Mouse (Mus musculus): ENCODE data around the gene Wfikkn2. TPM values are rescaled to one million over a fixed set of nuclear protein-coding genes. Genes with fewer than 3 reads are reported as not detected.

Gene Wfikkn2
- polyA plus RNA-seq, 1 experiment from 2014 or later: 1.1 TPM

GRCm38 (mm10) chr11:94253156-94253555 is 7.4 kb upstream of the Wfikkn2 start:
- no peak overlapping the region for H3K27ac ChIP-seq (ENCODE audit: low read depth, low read length)
- WGBS (ENCODE audit: insufficient replicate concordance): 78% methylated on average over 9 of the region's 9 CpGs
- no peak for ATAC-seq (replicated peaks; ENCODE audit: insufficient number of reproducible peaks, low FRiP score, low TSS enrichment)

GRCm38 (mm10) chr11:94246789-94247061 is 920 bp upstream of the Wfikkn2 start:
- Histone ChIP-seq H3K9ac (ENCODE audit: low read depth, low read length) (no peak overlapping the region), H3K27me3 (ENCODE audit: control insufficient read depth, insufficient read depth, low read length) (peaks cover 10% of the 10 kb centered on the region; the same call in 1 of the 2 replicates), H3K4me2 (no peak overlapping the region)

More at GRCm38 (mm10) chr11:94253156-94253555, 7.4 kb upstream of the Wfikkn2 start:
- H3K4me1 ChIP-seq (ENCODE audit: control insufficient read depth, insufficient read depth, low read length): no peaks in the 10 kb centered on the region
- H3K4me3 ChIP-seq (ENCODE audit: low read depth, low read length): no peak overlapping the region
- no peaks in the 10 kb centered on the region for H3K9me3 ChIP-seq (replicated peaks; ENCODE audit: control insufficient read depth, low read length)
- no peaks in the 10 kb centered on the region for H3K36me3 ChIP-seq (ENCODE audit: control insufficient read depth, insufficient read depth, low read length)
- no peak overlapping the region for H3K9ac ChIP-seq (ENCODE audit: low read depth, low read length)
- H3K27me3 ChIP-seq (ENCODE audit: control insufficient read depth, insufficient read depth, low read length): no peaks in the 10 kb centered on the region
- no peak overlapping the region for H3K4me2 ChIP-seq

GRCm38 (mm10) chr11:94244385-94244784 is 1.4 kb downstream of the Wfikkn2 start:
- Histone ChIP-seq H3K36me3 (ENCODE audit: control insufficient read depth, insufficient read depth, low read length) (no peaks in the 10 kb centered on the region), H3K27ac (ENCODE audit: low read depth, low read length) (no peak overlapping the region), H3K9me3 (replicated peaks; ENCODE audit: control insufficient read depth, low read length) (no peaks in the 10 kb centered on the region), H3K27me3 (ENCODE audit: control insufficient read depth, insufficient read depth, low read length) (peaks cover 14% of the 10 kb centered on the region; the same call in 1 of the 2 replicates), H3K9ac (ENCODE audit: low read depth, low read length) (no peak overlapping the region), H3K4me1 (ENCODE audit: control insufficient read depth, insufficient read depth, low read length) (peaks cover 16% of the 10 kb centered on the region), H3K4me2 (no peak overlapping the region), H3K4me3 (ENCODE audit: low read depth, low read length) (no peak overlapping the region)
- 59% methylated on average over 9 of the region's 9 CpGs for WGBS (ENCODE audit: insufficient replicate concordance)
- no peak for ATAC-seq (replicated peaks; ENCODE audit: insufficient number of reproducible peaks, low FRiP score, low TSS enrichment)

More at GRCm38 (mm10) chr11:94246789-94247061, 920 bp upstream of the Wfikkn2 start:
- H3K4me1 ChIP-seq (ENCODE audit: control insufficient read depth, insufficient read depth, low read length): peaks cover 16% of the 10 kb centered on the region
- no peak overlapping the region for H3K27ac ChIP-seq (ENCODE audit: low read depth, low read length)
- 60% methylated on average over 8 of the region's 8 CpGs for WGBS (ENCODE audit: insufficient replicate concordance)
- no peak for ATAC-seq (replicated peaks; ENCODE audit: insufficient number of reproducible peaks, low FRiP score, low TSS enrichment)
- no peaks in the 10 kb centered on the region for H3K9me3 ChIP-seq (replicated peaks; ENCODE audit: control insufficient read depth, low read length)
- H3K36me3 ChIP-seq (ENCODE audit: control insufficient read depth, insufficient read depth, low read length): no peaks in the 10 kb centered on the region
- H3K4me3 ChIP-seq (ENCODE audit: low read depth, low read length): no peak overlapping the region

GRCm38 (mm10) chr11:94243422-94244180 is 2.2 kb downstream of the Wfikkn2 start:
- Histone ChIP-seq H3K4me2 (peak overlapping the region; percentile 82), H3K4me1 (ENCODE audit: control insufficient read depth, insufficient read depth, low read length) (peaks cover 16% of the 10 kb centered on the region), H3K9me3 (replicated peaks; ENCODE audit: control insufficient read depth, low read length) (no peaks in the 10 kb centered on the region), H3K27me3 (ENCODE audit: control insufficient read depth, insufficient read depth, low read length) (peaks cover 14% of the 10 kb centered on the region; the same call in 1 of the 2 replicates), H3K36me3 (ENCODE audit: control insufficient read depth, insufficient read depth, low read length) (no peaks in the 10 kb centered on the region), H3K4me3 (ENCODE audit: low read depth, low read length) (peak overlapping the region; percentile 42), H3K27ac (ENCODE audit: low read depth, low read length) (no peak overlapping the region), H3K9ac (ENCODE audit: low read depth, low read length) (peak overlapping the region; percentile 76)
- no peak for ATAC-seq (replicated peaks; ENCODE audit: insufficient number of reproducible peaks, low FRiP score, low TSS enrichment)
- 31% methylated on average over 15 of the region's 15 CpGs for WGBS (ENCODE audit: insufficient replicate concordance)

- Histone ChIP-seq H3K36me3 (ENCODE audit: control insufficient read depth, insufficient read depth, low read length) (no peaks in the 10 kb centered on the region), H3K4me1 (ENCODE audit: control insufficient read depth, insufficient read depth, low read length) (peaks cover 16% of the 10 kb centered on the region), H3K4me3 (ENCODE audit: low read depth, low read length) (peak overlapping the region; percentile 42), H3K27me3 (ENCODE audit: control insufficient read depth, insufficient read depth, low read length) (peaks cover 14% of the 10 kb centered on the region; the same call in 1 of the 2 replicates), H3K9me3 (replicated peaks; ENCODE audit: control insufficient read depth, low read length) (no peaks in the 10 kb centered on the region), H3K9ac (ENCODE audit: low read depth, low read length) (peak overlapping the region; percentile 76), H3K4me2 (peak overlapping the region; percentile 82), H3K27ac (ENCODE audit: low read depth, low read length) (no peak overlapping the region)
- ATAC-seq (replicated peaks; ENCODE audit: insufficient number of reproducible peaks, low FRiP score, low TSS enrichment): peak; percentile 43; the same call in 1 of the 2 replicates
- WGBS (ENCODE audit: insufficient replicate concordance): 3% methylated on average over 29 of the region's 29 CpGs
Observed at GRCm38 (mm10) chr11:94242760-94243421, 2.9 kb downstream of the Wfikkn2 start.

- ATAC-seq (replicated peaks; ENCODE audit: insufficient number of reproducible peaks, low FRiP score, low TSS enrichment): no peak
- H3K4me3 ChIP-seq (ENCODE audit: low read depth, low read length): no peak overlapping the region
- no peak overlapping the region for H3K4me2 ChIP-seq
- no peaks in the 10 kb centered on the region for H3K9me3 ChIP-seq (replicated peaks; ENCODE audit: control insufficient read depth, low read length)
- peaks cover 10% of the 10 kb centered on the region for H3K4me1 ChIP-seq (ENCODE audit: control insufficient read depth, insufficient read depth, low read length)
- H3K27me3 ChIP-seq (ENCODE audit: control insufficient read depth, insufficient read depth, low read length): peaks cover 14% of the 10 kb centered on the region; the same call in 1 of the 2 replicates
- H3K9ac ChIP-seq (ENCODE audit: low read depth, low read length): no peak overlapping the region
- H3K27ac ChIP-seq (ENCODE audit: low read depth, low read length): no peak overlapping the region
- H3K36me3 ChIP-seq (ENCODE audit: control insufficient read depth, insufficient read depth, low read length): no peaks in the 10 kb centered on the region
- 33% methylated on average over 9 of the region's 9 CpGs for WGBS (ENCODE audit: insufficient replicate concordance)
Observed at GRCm38 (mm10) chr11:94239706-94240105, 6.1 kb downstream of the Wfikkn2 start.

- Histone ChIP-seq H3K27me3 (ENCODE audit: control insufficient read depth, insufficient read depth, low read length) (peaks cover 11% of the 10 kb centered on the region; the same call in 1 of the 2 replicates), H3K36me3 (ENCODE audit: control insufficient read depth, insufficient read depth, low read length) (no peaks in the 10 kb centered on the region), H3K9me3 (replicated peaks; ENCODE audit: control insufficient read depth, low read length) (no peaks in the 10 kb centered on the region), H3K4me1 (ENCODE audit: control insufficient read depth, insufficient read depth, low read length) (peaks cover 10% of the 10 kb centered on the region), H3K4me2 (no peak overlapping the region), H3K27ac (ENCODE audit: low read depth, low read length) (no peak overlapping the region), H3K4me3 (ENCODE audit: low read depth, low read length) (no peak overlapping the region), H3K9ac (ENCODE audit: low read depth, low read length) (no peak overlapping the region)
- 88% methylated on average over 8 of the region's 8 CpGs for WGBS (ENCODE audit: insufficient replicate concordance)
- ATAC-seq (replicated peaks; ENCODE audit: insufficient number of reproducible peaks, low FRiP score, low TSS enrichment): no peak
Observed at GRCm38 (mm10) chr11:94238786-94239185, 7.0 kb downstream of the Wfikkn2 start.

GRCm38 (mm10) chr11:94236074-94236473 is 9.7 kb downstream of the Wfikkn2 start:
- no peaks in the 10 kb centered on the region for H3K9me3 ChIP-seq (replicated peaks; ENCODE audit: control insufficient read depth, low read length)
- H3K27ac ChIP-seq (ENCODE audit: low read depth, low read length): no peak overlapping the region
- H3K4me1 ChIP-seq (ENCODE audit: control insufficient read depth, insufficient read depth, low read length): peaks cover 13% of the 10 kb centered on the region
- ATAC-seq (replicated peaks; ENCODE audit: insufficient number of reproducible peaks, low FRiP score, low TSS enrichment): 0 out of 2 replicates have a peak, but pooled peaks have one; percentile 33
- H3K27me3 ChIP-seq (ENCODE audit: control insufficient read depth, insufficient read depth, low read length): no peaks in the 10 kb centered on the region
- H3K9ac ChIP-seq (ENCODE audit: low read depth, low read length): no peak overlapping the region
- no peak overlapping the region for H3K4me3 ChIP-seq (ENCODE audit: low read depth, low read length)
- H3K36me3 ChIP-seq (ENCODE audit: control insufficient read depth, insufficient read depth, low read length): no peaks in the 10 kb centered on the region
- H3K4me2 ChIP-seq: 0 out of 2 replicates have a peak overlapping the region, but pooled peaks have one; percentile 2
- WGBS (ENCODE audit: insufficient replicate concordance): 34% methylated on average over 3 of the region's 3 CpGs

All from heart, embryonic 11.5 days (tissue).